Mouse (Mus musculus) central nervous system, embryonic 18 days (tissue): ENCODE data around the gene Ptprs. TPM values are rescaled to one million over a fixed set of nuclear protein-coding genes. Genes with fewer than 3 reads are reported as not detected.

Experiments
- polyA plus RNA-seq: library from polyadenylated mRNA; depleted of rRNA; stranded (reverse); fragments of >200 nt; gene quantifications from 2 replicates; pipeline ENCODE4 v1.2.3, GENCODE M21; 2012; rRNA removed

Ptprs gene
- 949 and 1,105 TPM in 2 replicates for polyA plus RNA-seq

GRCm38 (mm10) chr17:56476402-56476752, at the start of gene Ptprs:
TSS of gene Ptprs (minus strand) at chr17:56476483.

DNA sequence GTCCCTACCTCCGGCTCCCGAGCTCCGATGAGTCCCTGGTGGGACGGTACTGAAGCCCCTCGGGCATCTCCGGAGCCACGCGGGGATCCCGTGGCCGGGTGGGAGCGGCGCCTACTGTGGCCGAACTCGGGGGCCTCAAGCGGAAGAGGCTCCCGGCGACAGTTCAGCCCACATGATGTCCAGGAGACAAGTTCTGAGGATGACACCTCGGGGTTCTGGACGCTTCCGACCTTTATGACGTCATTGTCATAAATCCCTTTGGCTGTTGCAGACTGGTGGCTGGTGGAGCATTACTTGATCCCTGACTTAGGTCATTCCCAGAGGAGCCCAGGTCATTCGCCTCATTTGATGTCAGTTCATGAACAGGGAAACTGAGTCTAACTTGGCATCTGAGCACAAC, 36.0 kb upstream of the Ptprs start, which contains the start of gene Znrf4:
Znrf4 (minus strand) TSS at position 122 of the 400 bp plus-strand sequence.

Other genes starting within 250 kb of the Ptprs start
- gene Fem1a, start 219.7 kb downstream of the Ptprs start, polyA plus RNA-seq: 24.0 and 24.1 TPM in 2 replicates
- gene Ticam1, start 199.7 kb downstream of the Ptprs start, polyA plus RNA-seq: 2.3 and 2.7 TPM in 2 replicates
- 4.1 TPM in 2 replicates for gene Plin3, start 183.6 kb downstream of the Ptprs start, polyA plus RNA-seq
- gene Arrdc5, start 176.2 kb downstream of the Ptprs start, polyA plus RNA-seq: not detected in 2 replicates
- gene Uhrf1, start 173.2 kb downstream of the Ptprs start, polyA plus RNA-seq: 15.6 and 16.9 TPM in 2 replicates
- gene Kdm4b, start 150.4 kb downstream of the Ptprs start, polyA plus RNA-seq: 53.9 and 65.1 TPM in 2 replicates
- not detected in 2 replicates for gene Znrf4, start 35.9 kb upstream of the Ptprs start, polyA plus RNA-seq
- gene Gm20219, start 77.9 kb upstream of the Ptprs start, polyA plus RNA-seq: 2.2 and 2.3 TPM in 2 replicates
- gene Safb2, start 108.1 kb upstream of the Ptprs start, polyA plus RNA-seq: 70.2 and 80.7 TPM in 2 replicates
- gene Safb, start 108.3 kb upstream of the Ptprs start, polyA plus RNA-seq: 111 and 125 TPM in 2 replicates
- gene 2410015M20Rik, start 133.3 kb upstream of the Ptprs start, polyA plus RNA-seq: 107 and 117 TPM in 2 replicates
- 1,742 and 1,826 TPM in 2 replicates for gene Rpl36, start 136.9 kb upstream of the Ptprs start, polyA plus RNA-seq
- gene Lonp1, start 150.4 kb upstream of the Ptprs start, polyA plus RNA-seq: 73.6 and 76.2 TPM in 2 replicates
- gene Catsperd, start 151.7 kb upstream of the Ptprs start, polyA plus RNA-seq: 3.9 and 4.6 TPM in 2 replicates
- gene Ranbp3, start 196.8 kb upstream of the Ptprs start, polyA plus RNA-seq: 137 and 142 TPM in 2 replicates
- gene Ndufa11, start 241.3 kb upstream of the Ptprs start, polyA plus RNA-seq: 297 and 335 TPM in 2 replicates
- gene Vmac, start 241.5 kb upstream of the Ptprs start, polyA plus RNA-seq: 16.2 and 17.9 TPM in 2 replicates